Mouse (Mus musculus) lung, adult 2 months (tissue): ENCODE results near the gene Gm10065.

ENCODE experiments used
- CTCF ChIP-seq: fragments of 200-500 bp; IDR thresholded peaks from 2 replicates; pipeline ENCODE4 v1.5.1; 2011; ENCODE audit warnings: mild to moderate bottlenecking, low read length, control low read depth; ENCODE audit not compliant: insufficient read depth
- POLR2A ChIP-seq: fragments of 200-500 bp; IDR thresholded peaks from 2 replicates; pipeline ENCODE4 v1.6.1; 2011; ENCODE audit warnings: low read depth, mild to moderate bottlenecking, control low read depth, low read length, borderline replicate concordance; ENCODE audit errors: extremely low read depth

DNA sequence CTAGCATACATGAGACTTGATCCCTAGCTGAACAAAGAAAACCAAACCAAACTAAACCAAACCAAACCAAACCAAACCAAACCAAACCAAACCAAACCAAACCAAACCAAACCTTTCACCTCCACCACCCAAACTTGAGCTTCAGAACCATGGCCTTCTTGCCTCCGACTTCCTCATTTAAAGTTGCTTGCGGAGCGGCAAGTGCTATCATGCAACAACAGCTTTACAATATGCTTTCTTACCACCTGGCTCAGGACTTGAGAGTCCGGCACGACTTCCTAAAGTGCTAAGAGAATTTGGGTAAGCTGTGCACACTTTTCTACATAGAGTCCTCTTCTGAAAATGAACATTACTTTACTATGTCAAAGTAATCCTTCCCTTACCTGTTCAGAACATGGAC, 23.1 kb upstream of the Gm10065 start:
- no peak for TF ChIP-seq CTCF
- TF ChIP-seq POLR2A = no peak
